Mouse (Mus musculus) mouse trophoblast stem cell (cell line): ENCODE data around the gene Sf3a3.
"Not testable (repeated sequence)": the region's sequence is repeated elsewhere in the genome, so short reads cannot be mapped to it uniquely, and the experiment has no call there.

Source experiments
- in situ Hi-C, 2 experiments: fragments of 300-500 bp; cut with MseI, MboI; formaldehyde crosslinking; loops; 2 replicates in 1 of 2; 3 replicates in 1 of 2; pipeline ENCODE4 v1.15.1; 2025

Gene Sf3a3

DNA sequence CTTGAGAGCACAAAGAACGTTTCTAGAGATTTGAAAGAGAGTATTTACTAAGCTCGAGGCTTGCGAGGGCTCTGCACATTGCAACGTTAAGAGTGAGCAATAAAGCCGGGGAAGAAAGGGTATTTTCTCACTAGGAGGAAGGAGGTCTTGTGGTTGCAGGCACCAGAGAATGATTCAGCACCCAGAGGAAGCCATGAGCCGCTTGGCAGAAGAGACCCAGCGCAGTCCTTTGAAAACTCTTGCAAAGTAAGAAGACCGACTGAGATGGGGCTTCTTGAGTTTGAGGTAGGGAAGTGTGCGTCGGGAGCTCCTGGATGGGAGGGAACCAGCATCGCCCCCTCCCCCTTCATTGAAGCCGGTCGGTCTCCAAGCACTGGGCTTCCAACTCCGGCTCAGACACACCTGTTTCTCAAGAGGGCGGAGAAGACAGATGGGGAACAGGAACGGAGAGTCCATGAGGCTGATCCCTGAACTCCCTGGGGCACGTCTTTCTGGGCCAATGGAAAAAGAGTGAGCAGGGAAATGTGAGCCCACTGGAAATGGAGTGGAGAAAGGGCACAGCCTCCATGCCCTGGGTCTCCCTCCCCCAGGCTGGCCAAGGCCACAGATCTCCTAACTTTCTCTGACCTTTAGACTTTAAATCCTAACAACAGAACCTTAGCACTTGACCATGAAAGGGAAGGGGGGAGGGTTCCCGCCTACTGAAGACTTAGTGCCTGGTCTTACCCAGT lies 18.6 kb upstream of the Sf3a3 start:
- in situ Hi-C loops = no loop called here

DNA sequence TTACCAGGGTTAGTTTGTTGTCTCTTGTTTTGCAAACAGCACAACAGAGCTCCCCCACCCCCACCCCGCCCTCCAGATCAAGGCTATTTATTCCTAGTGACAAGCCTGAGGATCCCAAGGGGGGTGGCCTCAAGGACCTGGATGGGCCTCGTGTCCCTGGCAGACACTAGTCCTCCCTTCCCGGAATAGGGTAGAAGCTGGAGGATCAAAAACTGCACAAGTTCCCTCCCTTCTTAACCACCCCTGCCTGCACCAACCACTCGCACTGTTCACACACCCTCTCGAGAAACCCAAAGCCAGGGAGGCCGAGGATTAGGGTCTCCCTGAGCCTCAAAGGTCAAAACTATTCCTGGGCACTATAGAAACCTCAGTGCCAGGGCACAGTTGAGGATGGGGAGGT lies 14.8 kb upstream of the Sf3a3 start:
- in situ Hi-C loops = no loop called here

DNA sequence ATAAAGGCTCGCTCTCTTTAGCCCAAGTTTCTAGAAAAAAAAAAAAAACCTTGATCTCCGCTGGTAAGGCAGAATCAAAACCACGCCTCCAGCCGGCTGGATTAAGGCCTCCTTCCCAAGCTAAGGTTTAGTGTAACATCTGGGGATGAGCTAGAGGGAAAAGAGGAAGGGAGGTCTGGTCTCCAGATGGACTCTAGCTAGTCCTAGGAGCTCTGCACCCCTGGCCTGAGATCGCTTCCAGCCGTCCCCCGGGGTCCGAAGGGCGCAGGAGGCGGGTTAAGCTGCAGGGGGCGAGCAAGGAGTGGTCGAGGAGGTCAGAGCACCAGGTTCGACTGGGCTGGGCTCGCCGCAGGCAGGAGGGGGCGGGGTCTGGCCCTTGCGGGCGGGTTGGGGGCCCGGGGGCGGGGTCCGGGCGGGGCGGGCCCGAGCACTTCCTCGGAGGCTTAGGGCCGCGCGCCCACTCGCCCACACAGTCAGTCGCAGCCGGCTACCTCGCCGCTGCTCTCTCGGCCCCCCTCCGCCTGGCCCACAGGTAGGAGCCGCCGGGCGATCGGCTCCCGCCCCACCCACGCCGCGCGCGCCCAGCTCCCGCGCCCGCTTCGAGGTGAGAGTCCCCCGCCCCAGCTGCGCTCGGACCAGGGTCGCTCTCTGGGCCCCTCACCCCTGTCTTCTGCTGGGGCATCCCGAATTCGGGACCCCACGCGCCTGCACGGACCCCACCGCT lies 14.2 kb upstream of the Sf3a3 start, which contains the start of gene Fhl3:
Fhl3 (plus strand) TSS at position 454 of the 724 bp plus-strand sequence.
- in situ Hi-C loops = no loop called here

DNA sequence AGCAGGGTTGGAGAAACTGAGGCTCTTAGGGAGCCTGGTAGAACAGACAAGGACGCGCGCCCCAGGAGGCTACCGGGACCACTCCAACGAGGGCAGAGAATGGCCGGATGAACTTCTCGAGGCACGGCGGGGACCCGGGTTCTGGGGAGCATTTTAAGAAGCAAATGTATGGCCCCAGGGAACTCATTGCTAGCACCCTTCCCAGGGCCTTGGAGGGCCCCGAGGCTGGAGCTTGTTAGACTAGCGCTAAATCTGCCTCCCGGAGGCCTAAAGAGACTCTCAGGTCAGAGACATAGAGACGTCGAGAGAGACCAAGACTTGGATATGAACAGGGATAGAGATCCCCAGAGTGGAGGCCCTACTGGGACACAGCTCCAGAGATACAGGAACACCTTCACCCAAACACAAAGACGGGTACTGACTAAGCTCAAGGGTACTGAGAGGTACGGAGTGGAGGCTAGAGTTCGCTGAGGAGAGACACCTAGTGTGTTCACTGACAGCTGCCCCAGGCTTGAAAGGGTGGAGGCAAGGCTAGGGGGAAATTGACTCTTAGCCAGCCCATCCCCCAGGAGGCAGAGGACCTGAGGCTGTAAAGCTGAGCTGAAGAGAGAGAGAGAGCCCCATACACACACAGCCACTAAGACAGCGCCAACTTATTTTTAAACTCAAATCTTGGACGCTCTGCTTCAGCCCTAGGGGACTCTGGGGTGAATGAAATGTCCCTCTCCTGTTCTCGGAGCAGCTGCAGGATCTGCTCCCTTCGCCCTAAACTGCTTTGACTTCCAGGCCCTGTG lies 13.3 kb upstream of the Sf3a3 start:
- in situ Hi-C loops = no loop called here

DNA sequence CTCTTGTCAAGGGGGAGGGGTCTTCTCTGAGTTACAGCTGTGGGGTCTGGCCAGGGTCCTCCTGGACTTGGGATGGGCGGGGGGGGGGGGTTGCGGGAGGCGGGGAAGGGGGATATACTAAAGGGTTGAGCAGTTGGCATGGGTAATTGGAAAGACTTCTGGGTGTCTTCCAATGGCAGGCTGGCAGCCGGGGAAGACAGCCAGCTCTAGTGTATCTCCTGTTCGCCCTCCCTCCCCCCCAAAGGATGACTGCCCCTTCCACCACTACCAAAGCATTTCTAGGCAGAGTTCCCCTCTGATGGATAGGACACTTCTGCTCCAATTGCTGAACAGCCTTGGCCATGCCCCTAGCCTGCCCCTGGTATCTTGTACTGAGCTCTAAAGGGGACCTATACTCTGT lies 12.7 kb upstream of the Sf3a3 start:
- in situ Hi-C loops = no loop called here

DNA sequence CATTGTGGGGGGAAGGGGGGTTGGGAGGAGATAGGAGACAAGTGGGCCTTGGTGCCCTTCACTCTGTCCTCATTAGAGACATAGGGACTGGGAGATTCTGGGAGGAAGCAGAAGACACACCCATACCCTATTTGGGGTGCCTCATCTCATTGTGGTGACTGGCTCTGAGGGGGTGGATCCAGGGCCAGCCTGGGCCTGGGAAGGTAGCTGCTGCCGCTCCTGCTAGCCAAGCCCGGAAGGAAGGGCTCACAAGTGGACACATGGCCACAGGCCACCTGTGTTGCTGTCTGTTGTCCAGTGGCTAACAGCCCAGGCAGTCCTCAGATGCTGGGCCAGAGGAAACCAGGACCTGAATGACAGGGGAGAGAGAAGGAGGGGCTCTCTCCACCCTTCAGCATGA lies 11.2 kb upstream of the Sf3a3 start:
- in situ Hi-C loops = no loop called here

DNA sequence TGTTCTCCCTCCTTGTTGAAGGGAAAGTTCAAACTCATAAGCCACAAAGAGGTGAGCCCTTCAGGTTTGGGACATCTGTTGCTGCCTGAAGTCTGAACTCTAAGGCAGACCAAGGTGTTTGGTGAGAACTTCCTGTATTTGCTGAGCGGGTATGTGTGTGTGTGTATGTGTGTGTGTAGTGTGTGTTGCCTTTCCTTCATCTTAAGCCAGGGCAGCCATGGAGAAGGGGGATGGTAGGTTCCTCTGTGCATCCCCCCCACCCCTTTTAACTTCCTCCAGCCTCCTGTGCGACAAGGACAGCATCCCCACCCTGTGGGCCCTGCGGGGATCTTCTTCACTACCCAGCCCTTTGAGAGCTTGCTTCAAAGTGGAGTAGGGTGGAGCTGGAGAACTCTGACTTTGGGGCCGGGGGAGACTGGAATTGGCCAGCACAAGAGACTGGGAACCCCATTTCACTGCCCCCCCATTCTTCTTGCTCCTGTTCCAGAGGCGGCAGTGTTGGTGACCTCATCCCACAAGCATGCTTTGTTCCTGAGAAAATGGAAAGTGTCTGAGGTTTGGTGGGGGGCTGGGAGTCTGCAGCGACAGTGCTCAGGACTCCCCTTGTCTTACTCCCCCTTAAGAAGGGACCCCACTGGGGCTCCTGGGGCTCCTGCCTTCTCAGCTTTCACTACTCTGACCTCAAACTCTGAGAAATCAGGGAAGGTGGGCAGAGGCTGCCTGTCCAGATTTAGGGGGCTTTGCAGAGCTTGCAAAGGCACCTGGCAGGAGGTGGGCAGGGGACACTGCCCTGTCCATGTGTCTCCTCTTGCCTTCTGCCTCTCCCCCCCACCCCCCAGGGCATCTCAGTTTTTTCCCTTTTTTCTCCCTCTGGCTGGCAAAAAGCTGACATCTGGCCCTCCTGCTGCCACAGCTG lies 10.4 kb upstream of the Sf3a3 start:
- in situ Hi-C loops = no loop called here

DNA sequence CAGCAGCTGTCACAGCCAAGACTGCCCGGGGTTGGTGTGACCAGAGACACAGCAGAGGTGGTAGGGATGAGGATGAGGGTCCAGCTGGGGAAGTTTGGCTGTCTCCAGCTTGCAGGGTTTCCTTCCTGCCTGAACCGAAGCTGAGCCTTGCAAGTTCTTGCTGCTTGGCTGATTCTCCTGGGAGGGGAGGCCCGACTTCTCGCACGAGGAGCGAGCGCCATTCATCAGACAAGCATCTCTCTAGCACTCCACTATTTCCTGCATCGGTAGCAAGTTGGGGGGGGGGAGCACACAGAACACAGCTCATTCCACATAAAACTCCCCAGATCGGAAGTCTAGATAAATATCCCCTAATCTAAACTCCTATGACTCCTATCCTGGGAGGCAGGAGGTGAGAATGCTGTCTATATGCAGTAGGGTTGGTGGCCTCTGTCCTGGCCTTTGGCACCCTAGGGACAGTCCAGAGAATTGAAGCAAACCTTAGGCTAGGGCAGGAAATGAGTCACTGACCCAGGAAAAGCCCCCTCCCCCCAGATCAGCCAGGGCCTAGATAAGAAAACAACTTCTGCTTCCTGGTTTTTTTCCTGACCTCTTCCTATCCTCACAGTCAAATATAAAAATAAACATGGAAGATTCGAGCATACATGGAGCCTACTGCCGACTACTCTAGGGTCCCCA lies 9.6 kb upstream of the Sf3a3 start:
- in situ Hi-C loops = no loop called here

DNA sequence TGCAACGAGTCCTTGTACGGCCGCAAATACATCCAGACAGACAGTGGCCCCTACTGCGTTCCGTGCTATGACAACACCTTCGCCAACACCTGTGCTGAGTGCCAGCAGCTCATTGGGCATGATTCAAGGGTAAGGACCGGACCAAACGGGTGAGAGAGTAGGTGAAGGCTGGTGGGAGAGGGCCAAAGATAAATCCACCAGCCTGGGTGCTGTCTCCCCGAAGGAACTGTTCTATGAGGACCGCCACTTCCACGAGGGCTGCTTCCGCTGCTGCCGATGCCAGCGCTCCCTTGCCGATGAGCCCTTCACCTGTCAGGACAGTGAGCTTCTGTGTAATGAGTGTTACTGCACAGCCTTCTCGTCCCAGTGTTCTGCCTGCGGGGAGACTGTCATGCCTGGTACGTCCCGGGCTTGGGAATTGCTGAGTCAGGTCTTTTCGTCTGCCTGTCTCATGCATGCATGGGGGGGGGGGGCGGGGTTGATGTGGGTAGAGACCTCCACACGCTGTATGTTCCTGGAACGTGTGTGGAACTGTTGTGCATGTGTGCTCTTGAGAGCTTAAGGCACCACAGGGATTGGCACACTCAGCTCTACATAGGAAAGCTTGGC lies 8.8 kb upstream of the Sf3a3 start:
- in situ Hi-C loops = no loop called here

DNA sequence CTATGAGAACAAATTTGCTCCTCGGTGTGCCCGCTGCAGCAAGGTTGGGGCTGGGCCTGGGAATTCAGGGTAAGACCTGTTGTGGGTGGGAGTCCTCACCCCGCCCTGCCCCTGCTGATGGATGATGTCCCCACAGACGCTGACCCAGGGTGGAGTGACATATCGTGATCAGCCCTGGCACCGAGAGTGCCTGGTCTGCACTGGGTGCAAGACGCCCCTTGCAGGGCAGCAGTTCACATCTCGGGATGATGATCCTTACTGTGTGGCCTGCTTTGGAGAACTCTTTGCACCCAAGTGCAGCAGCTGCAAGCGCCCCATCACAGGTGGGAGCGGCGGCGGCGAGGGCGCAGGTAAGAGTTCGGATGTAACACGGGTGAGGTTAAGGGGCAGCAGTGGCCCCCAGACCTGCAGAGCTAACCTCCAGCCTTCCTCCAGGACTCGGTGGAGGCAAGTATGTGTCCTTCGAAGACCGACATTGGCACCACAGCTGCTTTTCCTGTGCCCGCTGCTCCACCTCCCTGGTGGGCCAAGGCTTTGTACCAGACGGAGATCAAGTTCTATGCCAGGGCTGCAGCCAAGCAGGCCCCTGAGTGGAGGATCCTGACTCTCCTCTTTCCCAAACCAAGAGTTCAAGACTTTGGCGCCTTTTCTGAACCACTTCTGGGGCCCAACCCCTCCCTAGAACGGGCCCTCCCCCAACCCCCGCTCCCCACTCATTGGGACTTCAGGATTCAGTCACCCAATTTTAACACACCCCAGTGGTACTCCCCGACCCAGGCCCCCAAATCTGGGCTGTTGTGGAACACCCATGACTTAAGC lies 7.0 kb upstream of the Sf3a3 start:
- in situ Hi-C loops = not testable (repeated sequence)

DNA sequence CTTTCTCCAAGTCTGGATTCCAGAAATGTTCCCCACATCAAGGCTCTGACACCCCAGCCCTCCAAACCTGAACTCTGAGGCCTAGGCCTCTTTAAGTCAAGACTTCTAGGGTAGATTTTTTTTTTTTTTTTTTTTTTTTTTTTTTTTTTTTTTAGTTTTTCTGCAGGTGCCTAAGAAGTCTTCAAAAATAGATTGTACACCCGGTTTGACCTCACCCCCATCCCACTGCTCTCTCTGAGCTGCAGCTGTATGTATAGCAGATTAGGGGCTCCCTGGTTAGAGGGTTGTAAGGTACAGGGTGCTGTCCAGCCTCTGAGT lies 6.4 kb upstream of the Sf3a3 start:
- in situ Hi-C loops = not testable (repeated sequence)

DNA sequence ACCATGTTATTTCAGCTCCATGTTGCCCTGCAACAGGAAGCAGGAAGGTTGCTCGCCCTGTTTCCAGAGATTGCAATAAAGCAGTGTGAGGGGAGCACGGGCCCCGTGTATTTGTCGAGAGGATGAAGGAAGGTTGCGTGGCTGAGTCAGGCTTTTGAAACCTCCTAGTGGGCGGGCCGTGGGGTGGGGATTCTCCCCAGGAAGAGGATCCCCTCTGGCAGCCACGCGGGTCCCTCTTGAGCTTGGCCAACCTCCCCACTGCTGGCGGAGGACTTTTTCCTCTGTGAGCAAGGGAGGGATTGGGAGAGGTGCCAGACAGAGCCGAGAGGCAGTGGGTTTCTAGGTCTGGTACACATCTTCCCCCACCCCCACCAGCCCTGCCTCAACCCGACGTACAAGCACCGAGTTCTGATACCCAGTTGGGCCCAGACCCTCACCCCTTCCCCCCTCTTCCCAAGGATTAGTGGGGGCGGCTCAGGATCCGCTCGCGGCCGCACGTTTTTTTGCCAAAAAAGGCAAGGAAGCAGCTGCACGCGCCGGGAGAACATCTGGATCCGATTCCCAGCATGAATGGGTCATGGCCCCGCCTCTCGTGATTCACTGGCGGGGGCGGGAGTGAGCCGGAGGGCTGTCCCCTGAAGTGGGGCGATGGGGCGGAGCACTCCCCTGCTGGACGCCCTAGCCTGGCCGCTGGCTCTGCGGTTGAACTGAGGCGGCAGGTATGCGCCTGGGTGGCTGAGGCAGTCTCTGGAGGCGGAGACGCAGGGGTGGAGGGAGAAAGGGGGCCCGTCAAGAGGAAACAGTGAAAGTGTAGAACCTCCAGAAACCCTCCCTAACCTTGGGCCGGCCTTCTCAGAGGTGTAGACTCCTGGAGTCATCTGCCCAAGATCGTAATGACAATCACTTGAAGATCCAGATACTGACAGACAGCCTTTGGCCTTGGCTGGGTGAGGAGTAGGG lies 5.8 kb upstream of the Sf3a3 start:
- in situ Hi-C loops = no loop called here

DNA sequence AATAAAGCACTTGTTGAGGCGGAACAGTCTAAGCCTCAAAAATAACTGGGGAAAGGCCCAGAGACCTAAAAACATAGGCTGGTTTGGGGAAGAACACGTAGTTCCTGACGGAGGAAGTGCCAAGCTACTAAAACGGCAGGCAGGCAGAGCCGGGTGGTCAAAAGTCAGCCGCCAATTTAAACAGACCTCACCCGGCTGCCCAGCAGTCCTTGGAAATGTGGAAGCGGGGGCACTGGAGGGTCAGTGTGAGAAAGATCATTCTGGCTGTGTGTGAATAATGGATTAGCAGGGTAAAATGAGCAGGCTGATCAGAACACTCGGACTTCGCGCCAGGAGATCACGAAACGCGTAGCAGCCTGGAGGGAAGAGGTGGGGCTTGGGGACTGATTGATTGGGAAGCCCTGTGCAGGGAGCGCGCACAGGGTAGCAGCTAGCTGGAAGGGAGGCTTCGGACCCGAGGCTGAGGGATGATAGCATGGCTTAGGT lies 4.6 kb upstream of the Sf3a3 start:
- in situ Hi-C loops = no loop called here

DNA sequence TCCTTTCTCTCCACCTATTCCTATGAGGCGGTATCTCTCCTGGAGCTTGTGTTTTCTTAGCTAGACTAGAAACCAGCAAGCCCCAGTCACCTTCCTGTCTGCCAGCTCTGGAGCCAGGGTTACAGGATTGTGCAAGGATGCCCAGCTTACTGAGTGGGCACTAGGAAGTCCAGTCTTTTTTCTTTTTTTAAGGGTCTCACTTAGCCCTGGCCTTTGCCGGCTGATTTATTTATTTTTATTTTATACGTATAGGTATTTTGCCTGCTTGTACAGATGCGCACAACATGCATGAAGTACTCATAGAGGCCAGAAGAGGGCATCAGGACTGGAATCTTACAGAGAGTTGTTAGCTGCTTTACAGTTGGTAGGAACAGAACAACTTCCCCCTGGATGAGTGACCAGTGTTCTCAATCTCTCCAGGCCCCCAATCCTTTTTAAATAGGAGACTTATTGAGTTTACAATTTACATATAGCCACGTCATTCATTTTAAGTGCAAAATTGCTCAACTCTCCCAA lies 3.7 kb upstream of the Sf3a3 start:
- in situ Hi-C loops = no loop called here

DNA sequence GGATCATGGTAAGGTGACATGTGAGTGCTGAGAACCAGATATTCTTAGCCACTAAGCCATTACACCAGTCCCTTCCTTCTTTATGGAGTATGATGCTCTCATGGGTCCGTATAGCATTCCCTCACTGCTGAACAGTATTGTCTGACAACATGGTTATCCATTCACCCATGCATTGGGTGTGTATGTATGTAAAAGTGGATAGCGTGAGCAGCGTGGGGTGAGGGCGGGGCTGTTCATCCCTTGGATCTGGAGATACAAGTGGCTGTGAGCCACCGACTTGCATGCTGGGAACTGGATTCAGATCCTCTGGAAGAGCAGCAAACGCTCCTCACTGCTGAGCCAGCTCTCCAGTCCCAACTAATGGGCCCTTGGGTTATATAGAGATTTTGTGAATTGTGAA lies 2.0 kb upstream of the Sf3a3 start:
- in situ Hi-C loops = no loop called here

DNA sequence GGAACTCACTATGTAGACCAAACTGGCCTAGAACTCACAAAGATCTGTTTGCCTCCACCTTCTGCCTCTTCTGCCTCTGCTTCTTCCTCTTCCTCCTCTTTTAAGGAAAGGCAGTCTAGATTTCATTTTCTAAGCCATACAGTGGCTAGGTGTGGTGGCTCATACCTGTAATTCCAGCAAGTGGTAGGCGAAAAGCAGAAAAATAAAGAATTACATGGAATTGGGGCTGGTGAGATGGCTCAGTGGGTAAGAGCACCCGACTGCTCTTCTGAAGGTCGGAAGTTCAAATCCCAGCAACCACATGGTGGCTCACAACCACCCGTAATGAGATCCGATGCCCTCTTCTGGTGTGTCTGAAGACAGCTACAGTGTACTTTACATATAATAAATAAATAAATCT lies 726 bp upstream of the Sf3a3 start:
- in situ Hi-C loops = not testable (repeated sequence)

DNA sequence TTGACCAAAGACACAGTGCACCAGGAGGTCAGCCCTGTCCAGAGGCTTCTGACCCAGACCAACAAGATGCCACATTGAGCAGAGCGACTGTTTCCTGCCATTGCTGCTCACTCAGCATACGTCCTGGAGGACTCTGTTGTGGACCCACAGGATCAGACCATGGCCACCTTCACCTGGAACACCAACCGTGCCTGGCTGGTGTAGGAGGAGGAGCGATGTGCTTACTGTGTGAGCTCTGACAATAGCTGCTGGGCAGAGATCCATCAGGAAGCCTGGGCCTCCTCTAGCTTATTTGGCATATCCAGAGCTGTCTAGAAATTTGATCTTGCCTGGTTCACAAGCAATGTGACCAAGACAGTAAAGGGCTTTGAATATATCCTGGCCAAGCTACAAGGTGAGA lies 4.5 kb downstream of the Sf3a3 start:
- in situ Hi-C loops = no loop called here

DNA sequence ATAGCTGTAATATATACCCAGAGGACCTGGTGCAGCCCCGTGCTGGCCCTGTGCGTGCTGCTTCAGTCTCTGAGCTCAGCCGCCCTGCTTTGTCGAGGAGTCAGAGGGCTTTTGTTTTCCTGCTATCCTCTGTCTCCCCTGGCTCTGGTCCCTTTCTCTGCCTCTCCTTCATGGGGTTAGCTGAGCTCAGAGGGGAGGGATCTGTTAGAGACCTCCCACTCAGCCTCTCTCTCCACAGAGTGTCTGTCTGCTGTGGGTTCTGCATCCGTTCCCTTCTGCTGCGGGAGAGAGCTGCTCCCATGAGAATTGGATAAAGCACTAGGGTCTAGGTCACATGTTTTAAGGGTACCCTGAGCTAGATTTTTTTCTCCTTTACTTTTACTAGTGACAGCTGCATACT lies 11.5 kb downstream of the Sf3a3 start:
- in situ Hi-C loops = no loop called here
